Mouse (Mus musculus) urinary bladder, postnatal 10 days (tissue): ENCODE data around the gene Pdap1.
A peak's percentile ranks its signal among the peaks of the same experiment; 100 is the strongest.
"Not testable (repeated sequence)": the region's sequence is repeated elsewhere in the genome, so short reads cannot be mapped to it uniquely, and the experiment has no call there.

Experiments used
- DNase-seq: peaks from one replicate; pipeline ENCODE4 v3.0.0; 2022; ENCODE audit warnings: low spot score

The Pdap1 gene

DNA sequence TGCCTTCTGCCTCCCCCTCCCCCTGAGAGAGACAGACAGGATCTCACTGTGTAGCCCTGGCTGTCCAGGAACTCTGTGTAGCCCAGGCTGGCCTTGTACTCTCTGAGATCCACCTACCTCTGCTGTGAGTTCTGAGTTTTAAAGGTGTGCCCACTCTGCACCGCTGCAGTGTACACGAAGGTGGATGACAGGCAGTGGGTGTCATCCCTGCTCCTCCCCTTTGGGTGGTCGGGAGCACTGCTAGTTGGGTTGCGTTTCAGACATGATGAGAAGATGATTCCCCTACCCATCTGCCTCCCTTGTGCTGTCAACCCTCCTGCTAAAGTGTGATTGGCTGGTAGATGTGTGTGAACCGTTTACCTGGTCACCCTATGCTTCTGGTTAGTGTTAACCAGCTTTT is 21.6 kb downstream of the Pdap1 start:
- DNase-seq: no peak

DNA sequence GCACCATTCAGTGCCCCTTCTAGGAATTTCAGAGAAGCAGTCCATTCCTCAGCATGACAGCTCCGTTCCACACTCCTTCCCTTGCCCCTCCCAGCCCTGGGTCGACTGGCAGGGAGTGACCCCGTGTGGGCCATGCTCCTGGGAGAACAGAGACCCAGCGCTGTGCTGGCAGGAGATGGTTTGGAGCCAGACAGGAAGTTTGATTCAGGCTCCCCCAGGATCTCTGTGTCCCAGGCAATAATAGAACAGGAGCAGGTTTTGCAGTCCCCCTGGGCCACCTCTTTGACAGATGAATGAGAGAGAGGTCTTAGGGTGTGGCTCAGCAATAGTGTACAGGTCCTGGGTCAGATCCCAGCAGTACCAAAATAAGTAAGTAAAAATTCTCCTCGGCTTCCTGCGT is 22.0 kb downstream of the Pdap1 start:
- DNase-seq: no peak

- DNase-seq: no peak
Observed at GRCm38 (mm10) chr5:145116916-145117315, 23.1 kb downstream of the Pdap1 start.

DNA sequence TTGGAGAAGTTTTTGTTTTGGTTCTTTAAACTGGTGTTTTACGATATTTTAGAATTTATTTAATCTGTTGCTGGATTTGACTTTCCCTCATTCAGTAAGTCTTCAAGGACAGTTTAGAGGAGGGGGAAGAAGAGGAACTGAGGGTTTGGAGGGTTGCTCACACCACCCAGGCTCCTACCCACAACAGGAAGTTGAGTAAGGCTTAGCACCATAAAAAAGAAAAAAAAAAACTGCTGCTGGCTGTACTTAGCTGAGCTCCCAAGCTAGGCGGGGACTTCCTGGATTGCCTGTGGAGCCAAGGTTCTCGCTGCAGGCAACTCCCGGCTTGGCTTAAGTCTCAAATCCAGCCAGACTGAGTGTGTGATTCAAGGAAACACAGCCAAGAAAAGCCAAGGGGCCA is 23.7 kb downstream of the Pdap1 start:
- DNase-seq: no peak

- no peak for DNase-seq
Observed at GRCm38 (mm10) chr5:145115736-145116135, 24.3 kb downstream of the Pdap1 start.

- DNase-seq: no peak
Observed at GRCm38 (mm10) chr5:145114606-145115473, 25.2 kb downstream of the Pdap1 start.

GRCm38 (mm10) chr5:145114071-145114605 is 25.9 kb downstream of the Pdap1 start, which contains the start of gene Arpc1b:
TSS of gene Arpc1b (plus strand) at chr5:145114215.
- DNase-seq: no peak

GRCm38 (mm10) chr5:145113416-145113815 is 26.6 kb downstream of the Pdap1 start:
- DNase-seq: no peak

DNA sequence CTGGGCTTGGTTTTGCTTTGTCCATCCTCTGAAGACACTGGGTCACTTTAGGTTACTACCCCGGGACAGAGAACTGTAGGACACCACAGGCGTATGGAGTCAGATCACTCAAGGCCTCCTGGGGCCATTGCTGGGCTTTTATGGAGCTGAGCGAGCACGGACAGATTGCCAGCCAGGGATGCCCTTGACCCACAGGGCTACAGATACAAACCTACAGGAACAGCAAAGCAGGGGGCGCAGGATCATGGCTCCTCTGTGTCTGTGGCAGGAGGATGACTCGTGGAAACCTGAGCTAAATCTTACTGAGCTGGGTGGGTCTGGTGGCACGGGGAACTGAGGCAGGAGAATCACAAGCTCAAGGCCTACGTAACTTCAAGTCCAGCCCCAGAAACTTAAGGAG is 27.5 kb downstream of the Pdap1 start:
- no peak for DNase-seq

DNA sequence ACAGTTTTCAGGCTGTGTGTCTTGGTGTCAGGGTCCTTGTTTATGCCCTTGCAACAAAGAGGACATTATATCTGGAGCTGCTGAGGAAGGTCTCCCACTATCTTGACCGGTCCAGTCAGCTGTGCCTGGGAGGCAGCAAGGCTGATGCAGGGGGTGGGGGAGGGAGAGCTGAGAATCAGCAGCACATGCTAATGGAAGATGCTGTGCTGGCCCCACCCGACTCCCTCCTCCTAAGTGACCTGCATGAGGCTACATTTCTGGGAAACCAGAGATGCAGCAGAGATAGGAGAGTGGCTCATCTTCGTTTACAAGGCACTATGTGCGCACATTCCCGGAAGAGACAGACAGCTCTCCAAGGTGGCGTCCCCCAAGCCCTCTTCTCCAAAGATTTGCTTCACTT is 29.6 kb downstream of the Pdap1 start:
- DNase-seq: no peak

DNA sequence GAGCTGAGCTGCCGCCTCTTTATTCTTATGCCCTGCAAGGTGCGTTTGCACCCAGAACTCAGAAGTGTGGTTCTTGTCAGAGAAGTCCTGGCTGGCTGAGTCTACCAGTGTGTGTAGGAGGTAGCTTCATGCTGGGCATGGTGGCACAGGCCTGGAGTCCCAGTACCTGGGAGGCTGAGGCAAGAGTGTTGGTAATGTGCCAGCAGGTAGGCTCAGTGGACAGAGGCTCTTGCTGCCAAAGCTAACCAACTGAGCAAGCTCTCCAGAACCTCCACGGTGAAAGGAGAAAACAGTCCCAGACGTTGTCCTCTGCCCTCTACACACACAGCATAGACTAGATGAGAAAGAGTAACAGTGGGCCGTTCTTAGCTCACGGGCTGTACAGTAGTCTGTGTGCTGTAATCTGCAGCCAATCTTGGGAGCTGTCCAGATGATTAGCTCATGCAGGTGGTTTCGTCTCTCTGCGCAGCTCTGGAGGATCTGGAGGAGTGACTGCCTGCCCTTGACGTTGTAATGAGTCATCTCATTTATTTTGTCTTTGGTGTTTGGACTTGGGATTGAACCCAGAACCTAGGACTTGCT is 34.3 kb downstream of the Pdap1 start:
- no peak for DNase-seq

GRCm38 (mm10) chr5:145104328-145104727 is 35.7 kb downstream of the Pdap1 start:
- no peak for DNase-seq

DNA sequence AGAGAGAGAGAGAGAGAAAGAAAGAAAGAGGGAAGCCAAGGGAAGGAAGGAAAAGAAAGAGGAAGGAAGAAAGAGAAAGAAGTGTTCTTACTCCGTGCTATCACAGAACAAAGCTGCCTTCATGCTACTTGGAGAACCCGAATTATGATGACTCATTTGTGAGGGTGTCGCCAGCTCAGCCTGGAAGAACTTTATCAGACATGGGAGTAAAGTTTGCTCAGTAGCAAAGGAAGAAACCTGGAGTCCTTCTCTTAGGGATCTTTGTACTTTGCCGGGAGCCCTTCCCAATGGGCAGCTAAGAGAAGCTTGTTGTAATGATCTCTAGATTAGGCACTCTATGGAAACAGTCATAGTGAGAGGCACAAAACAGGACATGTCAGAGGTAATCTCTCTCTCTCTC is 37.3 kb downstream of the Pdap1 start:
- DNase-seq: no peak

GRCm38 (mm10) chr5:145101451-145101850 is 38.6 kb downstream of the Pdap1 start:
- DNase-seq: not testable (repeated sequence)

GRCm38 (mm10) chr5:145100960-145101359 is 39.1 kb downstream of the Pdap1 start:
- DNase-seq: no peak

DNA sequence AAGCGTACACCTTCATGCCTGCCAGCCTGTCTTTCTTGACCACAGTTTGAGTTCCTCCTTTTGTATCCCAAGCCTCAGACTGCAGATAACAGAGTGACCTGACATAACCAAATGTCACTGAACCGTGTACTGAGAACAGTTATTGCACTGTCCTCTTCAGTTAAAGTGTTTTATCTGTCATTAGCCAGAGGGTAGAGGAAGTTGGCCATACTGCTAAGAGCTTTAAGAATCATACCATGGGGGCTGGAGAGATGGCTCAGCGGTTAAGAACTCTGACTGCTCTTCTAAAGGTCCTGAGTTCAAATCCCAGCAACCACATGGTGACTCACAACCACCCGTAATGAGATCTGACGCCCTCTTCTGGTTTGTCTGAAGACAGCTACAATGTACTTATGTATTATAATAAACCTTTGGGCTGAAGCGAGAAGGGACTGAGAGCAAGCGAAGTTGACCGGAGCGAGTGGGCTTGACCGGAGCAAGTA is 41.7 kb downstream of the Pdap1 start:
- no peak for DNase-seq

DNA sequence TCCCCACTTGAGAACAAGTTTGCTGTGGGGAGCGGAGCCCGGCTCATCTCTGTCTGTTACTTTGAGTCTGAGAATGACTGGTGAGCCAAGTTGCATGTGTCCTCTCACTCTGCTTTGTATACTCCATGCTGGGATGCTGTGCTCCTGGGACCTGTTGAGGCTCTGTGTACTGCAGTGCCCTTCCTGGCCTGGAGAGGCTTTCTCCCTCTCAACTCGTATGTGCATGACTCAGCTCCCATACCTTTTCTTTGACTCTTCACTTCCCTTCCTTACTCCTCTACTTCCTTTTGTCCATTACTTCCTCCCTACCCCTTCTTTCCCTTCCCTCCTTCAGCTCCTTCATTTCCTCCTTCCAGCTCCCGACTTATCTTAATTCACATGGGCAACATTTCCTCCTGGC is 43.8 kb downstream of the Pdap1 start:
- no peak for DNase-seq

DNA sequence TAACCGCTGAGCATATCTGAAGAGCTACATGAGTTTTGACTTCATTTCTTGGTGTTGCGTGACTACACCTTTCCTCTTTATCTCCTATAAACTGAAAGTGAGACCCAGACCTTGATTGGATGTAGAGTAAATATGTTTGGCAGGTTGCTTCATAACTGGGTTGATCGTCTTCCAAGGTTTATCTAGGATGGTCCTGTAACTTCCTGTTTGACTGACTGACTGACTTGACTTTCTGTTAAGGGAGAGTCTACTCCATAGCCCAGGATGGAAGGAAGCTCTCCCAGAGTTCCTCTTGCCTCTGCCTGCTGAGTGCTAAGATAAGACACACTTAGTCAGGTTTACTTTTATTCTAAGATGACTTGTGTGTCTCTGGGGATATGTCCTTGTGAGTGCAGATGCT is 50.2 kb downstream of the Pdap1 start:
- DNase-seq: no peak

DNA sequence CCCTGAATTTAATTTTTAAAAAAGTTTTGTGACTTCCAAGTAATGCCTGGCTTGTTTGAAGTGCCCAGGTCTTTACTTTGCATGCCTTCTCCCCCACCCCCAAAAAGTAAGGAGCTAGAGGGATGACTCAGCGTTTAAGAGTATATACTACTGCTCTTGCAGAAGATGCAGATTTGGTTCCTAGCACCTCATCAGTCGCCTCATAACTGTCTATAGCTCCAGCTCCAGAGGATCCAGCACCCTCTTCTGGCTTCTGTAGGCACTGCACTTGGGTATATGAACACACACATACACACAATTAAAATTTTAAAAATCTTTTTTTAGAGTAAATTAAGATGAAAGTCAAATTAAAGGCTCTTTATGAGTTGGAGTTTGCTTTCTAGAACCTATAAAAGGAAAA is 51.9 kb downstream of the Pdap1 start:
- no peak for DNase-seq

DNA sequence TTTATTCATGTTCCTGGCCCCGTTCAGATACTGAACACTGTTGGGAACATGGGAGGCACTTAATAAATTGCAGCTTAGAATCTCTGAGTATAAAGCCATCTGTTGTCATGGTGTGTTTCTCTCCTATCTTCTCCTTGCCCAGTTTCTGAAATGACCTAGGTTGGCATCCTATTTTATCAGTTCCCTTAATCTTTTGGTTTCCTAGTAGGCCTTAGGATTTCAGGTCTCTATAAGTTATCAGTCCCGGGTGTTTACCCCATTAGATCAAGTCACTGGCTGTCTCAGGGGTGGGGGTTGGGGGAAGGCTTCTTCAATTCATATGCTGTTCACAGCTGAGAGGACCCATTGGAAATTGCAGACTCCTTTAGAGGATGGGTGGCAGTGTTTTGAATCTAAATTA is 55.2 kb downstream of the Pdap1 start:
- no peak for DNase-seq

DNA sequence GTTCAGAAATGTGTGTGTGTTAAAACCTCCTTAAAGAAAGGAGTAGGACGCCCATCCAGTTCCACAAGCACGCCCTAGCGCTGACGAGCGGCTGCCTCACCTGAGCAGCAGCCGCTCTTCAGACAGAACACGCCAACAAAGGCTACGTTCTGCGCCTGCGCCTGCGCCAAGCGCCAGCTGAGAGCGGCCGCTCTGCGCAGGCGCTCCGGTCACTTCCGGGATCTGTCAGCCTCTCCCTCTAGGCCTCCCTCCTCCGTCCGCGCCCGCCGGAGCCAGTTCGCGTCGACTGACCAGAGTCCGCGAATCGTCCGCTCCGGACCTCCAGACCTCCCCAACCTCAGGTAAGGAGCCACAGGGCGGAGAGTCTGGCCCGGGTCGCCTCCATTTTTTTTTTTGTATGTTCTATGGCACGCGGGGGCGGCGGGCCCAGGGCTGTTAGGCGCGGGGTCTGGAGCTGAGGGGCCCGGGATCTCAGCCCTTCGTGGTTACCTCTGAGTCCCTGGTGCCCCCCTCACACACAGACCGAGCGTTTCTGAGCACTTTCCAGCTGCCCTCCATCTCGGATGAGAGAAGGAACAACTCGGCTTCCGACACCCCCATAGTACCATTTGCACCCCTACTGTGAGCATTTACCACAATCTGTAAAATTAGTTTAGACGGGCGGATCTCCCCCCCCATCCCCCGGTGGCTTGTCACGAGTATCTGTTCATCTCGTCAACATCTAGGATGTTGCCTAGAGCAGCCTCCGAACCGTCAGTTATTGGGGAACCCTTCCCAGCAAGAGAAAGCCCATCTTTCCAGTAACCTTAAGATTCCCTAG is 56.2 kb downstream of the Pdap1 start, which contains the start of the genes Arpc1a and Kpna7:
Arpc1a (plus strand) TSS at position 199 of the 820 bp plus-strand sequence.
Kpna7 (minus strand) TSS at position 399 of the 820 bp plus-strand sequence.
- DNase-seq: peak; percentile 83

DNA sequence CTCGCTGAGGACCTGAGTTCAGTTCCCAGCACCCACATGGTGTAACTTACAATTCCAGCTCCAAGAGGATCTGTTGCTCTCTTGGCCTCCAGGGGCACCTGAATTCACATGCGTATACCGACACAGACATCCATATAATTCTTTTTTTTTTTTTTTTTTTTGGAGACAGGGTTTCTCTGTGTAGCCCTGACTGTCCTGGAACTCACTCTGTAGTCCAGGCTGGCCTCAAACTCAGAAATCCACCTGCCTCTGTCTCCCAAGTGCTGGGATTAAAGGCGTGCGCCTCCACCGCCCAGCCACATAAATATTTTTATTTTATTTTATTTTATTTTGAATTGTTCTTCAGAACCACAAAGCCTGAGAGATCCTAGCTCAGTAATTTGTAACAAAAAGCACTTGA is 56.8 kb downstream of the Pdap1 start:
- DNase-seq: not testable (repeated sequence)
